Mouse (Mus musculus): ENCODE results near the gene Mpp4. TPM values are rescaled to one million over a fixed set of nuclear protein-coding genes. Genes with fewer than 3 reads are reported as not detected.

Mpp4 gene
- polyA plus RNA-seq, 1 experiment from 2014 or later = 0.62 TPM

Other genes starting within 250 kb of the Mpp4 start
- 8.2 and 15.7 TPM in 2 replicates for gene Trak2, start 190.0 kb downstream of the Mpp4 start, polyA plus RNA-seq (2014; fragmentation: Nextera tagmentation; extraction: Ambion mirVana)
- gene Stradb, start 189.9 kb downstream of the Mpp4 start, polyA plus RNA-seq (2014; fragmentation: Nextera tagmentation; extraction: Ambion mirVana) = 24.1 and 24.9 TPM in 2 replicates
- gene C2cd6, start 68.5 kb downstream of the Mpp4 start, polyA plus RNA-seq (2014; fragmentation: Nextera tagmentation; extraction: Ambion mirVana) = not detected in 2 replicates
- 49.9 and 53.8 TPM in 2 replicates for gene Tmem237, start 43.0 kb downstream of the Mpp4 start, polyA plus RNA-seq (2014; fragmentation: Nextera tagmentation; extraction: Ambion mirVana)
- gene Als2, start 73.8 kb upstream of the Mpp4 start, polyA plus RNA-seq (2014; fragmentation: Nextera tagmentation; extraction: Ambion mirVana) = 6.1 and 13.7 TPM in 2 replicates
- 0.53 and 0.93 TPM in 2 replicates for gene Cdk15, start 93.5 kb upstream of the Mpp4 start, polyA plus RNA-seq (2014; fragmentation: Nextera tagmentation; extraction: Ambion mirVana)

Measured in kidney, embryonic 14.5 days (tissue).